Mouse (Mus musculus) kidney, adult 8-10 months (tissue): ENCODE results near the gene Actl7b.
A peak's percentile ranks its signal among the peaks of the same experiment; 100 is the strongest.

Experiments used
- DNase-seq, 2 experiments: peaks; one replicate each; pipeline ENCODE4 v3.0.0; 2022

The Actl7b gene

DNA sequence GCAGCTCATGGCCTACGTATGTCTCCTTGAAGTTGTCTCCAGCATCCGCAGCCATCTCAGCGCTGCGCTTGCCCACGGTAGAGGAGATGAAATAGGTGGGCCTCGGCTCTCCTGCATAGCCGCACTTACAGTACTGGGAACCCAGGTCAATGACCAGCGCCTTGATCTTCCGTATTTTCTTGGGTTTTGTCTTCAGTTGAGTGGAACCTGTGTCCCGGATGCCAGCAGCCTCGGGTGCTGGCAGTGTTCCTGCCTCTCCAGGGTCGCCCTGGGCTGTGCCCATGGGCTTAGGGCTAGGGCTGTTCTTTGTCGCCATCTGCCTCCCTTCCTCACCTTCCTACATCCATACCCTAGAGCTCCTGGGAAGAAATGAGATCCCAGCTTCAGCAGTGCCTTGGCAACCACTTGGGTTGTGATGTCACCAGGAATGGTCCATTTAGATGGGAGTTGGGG, at the start of gene Actl7b:
Gene Actl7b, minus strand, starts transcription at position 403 of the 453 bp plus-strand sequence.
- no peak for DNase-seq

DNA sequence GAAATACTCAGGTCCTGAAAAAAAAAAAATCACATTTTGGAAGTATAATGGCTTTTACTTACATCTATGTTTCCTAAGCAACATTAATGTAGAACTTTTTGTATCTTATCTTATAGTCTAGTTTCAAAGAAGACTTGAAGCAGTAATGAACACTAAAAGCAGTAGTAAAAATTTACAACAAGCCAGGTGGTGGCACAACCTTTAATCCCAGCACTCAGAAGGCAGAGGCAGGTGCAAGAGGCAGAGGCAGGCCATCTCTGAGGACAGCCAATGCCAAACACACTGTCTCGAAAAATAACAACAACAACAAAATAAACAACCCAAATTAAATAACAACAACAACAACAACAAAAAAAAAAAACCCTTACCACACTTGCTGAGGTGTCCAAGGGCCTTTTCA, 29.8 kb upstream of the Actl7b start:
- DNase-seq, result no peak

DNA sequence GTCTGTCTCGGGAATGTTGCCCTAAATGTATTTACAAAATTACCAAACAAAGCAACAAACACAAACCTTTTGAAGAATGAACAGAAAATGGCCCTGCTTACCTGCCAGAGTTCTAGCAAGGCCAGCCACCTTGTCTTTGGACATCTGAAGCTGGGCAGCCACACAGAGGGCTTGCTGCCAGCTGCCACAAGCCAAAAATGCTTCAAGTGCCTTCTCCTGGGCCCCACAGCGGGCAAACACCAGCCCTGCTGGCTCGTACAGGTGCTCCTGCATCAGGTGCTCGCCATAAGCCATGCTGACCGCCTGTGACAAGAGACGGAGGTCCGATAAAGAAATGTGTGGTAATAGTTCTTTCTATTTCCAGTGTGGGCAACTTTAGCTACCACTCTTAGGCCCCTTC, 27.7 kb upstream of the Actl7b start:
- DNase-seq, result peak in 1 of 2 experiments; percentile 10

DNA sequence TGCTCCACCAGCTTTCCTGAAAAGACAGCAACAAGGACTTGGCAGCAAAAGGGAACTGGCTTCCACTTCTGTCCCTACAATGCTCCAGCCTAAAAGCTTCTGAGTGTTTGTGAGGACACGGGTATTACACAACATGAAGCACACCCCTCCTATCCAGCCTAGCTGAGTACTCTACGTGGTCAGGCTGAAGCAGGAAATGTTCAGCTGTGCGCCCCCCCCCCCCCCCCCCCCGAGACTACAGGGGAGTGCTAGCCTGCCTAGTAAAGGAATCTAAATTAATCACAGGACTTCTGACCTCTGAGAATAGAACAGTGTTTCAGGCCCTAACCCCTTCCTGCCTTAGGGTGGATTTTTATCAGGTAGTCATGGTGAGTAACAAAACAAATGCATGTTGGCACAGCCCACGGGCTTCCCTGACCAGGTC, 26.6 kb upstream of the Actl7b start:
- DNase-seq, result peak in 1 of 2 experiments; percentile 7

DNA sequence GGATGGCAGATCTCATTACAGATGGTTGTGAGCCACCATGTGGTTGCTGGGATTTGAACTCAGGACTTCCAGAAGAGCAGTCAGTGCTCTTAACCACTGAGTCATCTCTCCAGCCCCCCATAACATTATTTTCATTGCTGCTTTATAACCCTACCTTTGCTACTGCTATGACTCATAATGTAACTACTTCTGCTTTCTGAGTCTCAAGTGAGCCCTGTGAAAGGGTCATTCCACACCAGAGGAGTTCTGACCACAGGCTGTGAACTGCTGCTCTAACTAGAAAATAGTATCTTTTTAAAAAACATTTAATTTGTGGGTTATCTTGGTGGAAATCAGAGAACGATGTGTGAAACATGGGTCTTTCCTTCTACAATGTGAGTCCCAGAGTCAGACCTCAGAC, 16.4 kb upstream of the Actl7b start:
- no peak for DNase-seq

DNA sequence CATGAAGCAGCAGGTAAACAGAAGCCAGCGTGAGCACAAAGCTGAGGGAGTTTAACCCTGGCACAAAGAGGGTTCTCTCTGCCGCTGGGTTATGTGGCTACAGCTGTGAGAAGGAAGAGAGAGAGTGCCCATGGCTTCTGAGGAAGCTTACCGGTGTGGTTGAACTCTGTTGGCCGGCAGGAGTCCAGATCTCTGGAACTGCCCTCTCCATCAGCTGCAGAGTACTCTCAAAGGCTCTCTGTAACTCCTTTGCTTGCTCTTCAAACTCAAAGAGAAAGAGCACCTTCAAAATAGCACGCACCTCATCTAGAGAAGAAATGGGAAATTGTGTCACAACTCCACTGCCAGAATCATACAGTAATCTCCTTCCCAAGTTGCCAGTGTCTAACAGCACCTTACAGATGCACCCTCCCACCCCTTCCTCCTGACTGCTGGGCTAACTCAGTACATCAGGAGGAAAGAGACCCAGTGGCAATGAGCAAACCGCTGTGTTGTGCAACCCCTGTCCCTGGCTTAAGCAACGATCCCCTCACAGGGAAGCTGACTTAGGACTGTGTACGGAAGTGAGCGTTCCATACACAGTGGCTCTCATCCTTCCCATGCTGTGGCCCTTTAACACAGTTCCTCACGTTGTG, 15.8 kb upstream of the Actl7b start:
- no peak for DNase-seq

DNA sequence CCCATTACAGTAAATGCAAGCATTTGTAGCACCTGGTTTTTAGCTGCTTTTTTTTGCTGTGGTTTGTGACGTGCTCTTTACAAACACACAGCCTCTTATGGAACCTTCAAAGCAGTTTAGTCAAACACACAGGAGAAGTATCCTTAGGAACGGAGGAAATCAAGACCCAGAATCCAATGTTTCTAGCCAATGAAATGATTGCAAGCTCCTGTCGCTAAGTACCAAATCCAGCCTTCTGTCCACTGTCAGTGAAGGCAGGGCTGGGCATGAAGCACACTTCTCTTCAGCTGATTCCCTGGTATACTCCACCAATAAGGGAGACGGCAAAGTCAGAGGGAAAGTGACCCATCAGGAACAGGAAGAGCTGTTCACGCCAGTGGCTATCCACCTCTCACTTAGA, 14.8 kb upstream of the Actl7b start:
- no peak for DNase-seq

DNA sequence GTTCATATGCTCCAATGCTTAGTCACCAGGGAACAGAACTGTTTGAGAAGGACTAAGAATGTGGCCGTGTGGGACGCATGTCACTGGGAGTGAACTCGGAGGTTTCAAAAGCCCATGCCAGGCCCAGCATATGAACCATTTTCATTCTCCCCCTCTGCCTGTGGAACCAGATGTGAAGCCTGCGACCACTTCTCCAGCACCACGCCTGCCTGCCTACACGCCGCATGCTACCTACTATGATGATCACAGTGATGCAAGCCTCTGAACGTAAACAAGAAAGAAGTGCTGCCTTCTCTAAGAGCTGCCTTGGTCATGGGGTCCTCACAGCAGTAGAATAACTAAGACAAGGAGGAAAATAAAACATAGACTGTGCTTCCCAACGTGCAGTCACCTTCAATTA, 6.2 kb upstream of the Actl7b start:
- no peak for DNase-seq

DNA sequence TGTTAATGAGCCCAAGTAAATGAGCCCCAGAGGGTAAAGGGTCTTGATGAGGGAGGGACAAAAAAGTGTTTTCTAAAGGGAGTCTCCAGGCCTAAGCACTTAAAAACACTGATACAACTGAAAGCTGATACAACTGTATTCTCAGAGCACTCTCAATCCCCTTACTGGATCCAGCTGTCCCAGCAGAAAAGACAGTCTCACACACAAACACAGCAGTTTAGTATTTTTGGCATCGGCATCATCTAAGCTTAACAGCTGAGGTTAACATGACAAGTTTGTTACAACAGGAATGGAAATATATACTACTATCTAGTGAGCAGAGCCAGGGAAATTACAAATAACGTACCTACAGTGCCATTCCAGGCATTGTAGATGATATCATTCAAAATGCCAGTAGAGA, 5.1 kb upstream of the Actl7b start:
- no peak for DNase-seq

DNA sequence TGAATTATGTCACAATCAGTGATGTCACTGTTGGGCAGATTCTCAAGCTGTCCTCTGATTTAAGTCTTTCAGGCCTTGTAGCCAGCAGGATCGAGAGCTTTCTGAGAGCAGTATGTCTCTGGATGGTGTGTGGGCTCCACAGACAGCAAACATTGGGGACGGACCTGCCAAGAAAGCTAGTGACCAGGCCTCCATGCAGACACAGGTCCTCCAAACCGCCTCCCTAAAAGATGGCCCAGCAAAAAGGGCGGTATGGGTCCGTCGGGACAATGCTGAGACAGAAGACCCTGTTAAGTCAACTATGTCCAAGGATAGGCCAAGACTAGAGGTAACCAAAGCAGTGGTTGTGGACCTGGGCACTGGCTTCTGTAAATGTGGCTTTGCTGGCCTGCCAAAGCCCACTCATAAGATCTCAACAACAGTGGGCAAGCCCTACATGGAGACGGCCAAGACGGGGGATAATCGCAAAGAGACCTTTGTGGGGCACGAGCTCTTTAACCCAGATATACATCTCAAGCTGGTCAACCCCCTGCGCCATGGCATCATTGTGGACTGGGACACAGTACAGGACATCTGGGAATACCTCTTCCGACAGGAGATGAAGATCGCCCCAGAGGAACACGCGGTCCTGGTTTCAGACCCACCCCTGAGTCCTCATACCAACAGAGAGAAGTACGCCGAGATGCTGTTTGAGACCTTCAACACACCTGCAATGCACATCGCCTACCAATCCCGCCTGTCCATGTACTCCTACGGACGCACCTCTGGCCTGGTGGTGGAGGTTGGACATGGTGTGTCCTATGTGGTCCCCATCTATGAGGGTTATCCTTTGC, 2.3 kb upstream of the Actl7b start, which contains the start of gene Actl7a:
Gene Actl7a, plus strand, starts transcription at position 51 of the 833 bp plus-strand sequence.
- no peak for DNase-seq

DNA sequence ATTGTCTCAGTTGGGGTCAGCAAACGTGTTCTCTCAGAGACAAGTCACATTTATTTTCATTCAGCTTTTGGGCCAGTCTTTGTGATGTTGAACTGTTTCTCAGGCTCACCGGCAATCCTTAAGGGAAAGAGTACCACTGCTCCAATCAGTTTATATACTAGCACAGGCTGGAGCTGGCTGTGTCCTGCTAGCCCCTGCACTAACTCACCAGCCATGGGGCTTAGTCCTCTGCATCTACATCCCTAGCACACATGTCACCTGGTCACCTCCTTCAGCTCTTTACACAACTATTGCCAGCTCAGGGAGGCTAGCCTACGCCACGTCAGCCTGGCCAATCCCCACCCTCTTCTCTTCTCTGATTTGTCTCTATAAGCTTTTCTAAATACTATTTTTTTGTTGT, 1.5 kb upstream of the Actl7b start:
- DNase-seq, result no peak

DNA sequence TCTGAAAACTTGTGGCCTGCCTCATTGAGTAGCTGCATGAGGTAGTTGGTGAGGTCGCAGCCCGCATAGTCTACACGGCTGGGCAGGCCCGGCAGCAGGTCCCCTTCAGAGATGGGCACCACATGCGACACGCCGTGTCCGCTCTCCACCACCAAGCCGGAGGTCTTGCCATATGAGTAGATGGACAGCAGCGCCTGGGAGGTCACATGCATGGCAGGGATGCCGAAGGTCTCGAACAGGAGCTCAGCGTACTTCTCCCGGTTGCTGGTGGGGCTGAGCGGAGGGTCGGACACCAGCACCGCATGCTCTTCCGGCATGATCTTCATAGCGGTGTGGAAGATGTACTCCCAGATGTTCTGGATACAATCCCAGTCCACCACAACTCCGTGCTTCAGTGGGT, 632 bp downstream of the Actl7b start:
- no peak for DNase-seq

DNA sequence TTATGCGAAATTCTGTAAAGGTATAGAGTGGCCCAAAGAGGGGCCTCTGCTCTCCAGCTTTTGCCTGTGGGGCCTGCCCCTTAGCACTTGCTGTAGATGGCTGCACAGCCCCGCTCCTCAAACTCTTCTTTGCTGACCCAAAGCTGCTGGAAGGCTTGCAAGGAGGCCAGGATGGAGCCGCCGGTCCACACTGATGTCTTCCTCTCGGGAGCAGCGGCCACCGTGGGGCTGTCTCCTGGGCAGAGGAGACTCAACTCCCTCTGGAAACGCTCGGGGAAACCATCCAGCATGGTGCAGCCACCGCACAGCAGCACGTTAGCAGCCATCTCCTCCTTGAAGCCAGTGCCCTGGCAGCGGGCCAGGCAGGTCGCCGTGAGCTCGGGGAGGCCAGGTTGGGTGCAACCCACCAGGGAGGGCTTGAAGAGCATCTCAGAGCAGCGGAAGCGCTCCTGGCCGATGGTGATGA, 1.2 kb downstream of the Actl7b start, which contains the start of gene Gm26657:
Gene Gm26657, plus strand, starts transcription at position 51 of the 466 bp plus-strand sequence.
- no peak for DNase-seq

DNA sequence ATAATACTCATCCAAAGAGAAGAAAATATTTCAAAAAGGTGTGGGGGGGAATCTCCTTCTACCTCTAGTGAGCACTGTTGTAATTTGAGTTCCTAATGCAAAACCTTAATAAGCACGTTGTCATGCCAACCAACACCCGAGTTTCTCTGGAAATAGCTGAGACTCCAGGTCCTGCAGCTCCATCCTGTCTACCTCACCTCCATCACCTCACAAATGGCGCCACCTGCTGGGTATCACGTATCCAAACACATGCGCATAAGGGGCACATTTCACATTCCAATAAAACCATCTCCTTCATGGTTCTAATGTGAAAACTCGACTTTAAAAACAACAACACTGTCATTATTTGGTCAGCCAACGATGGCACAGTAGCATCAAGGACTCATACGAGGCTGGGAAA, 15.4 kb downstream of the Actl7b start:
- no peak for DNase-seq

DNA sequence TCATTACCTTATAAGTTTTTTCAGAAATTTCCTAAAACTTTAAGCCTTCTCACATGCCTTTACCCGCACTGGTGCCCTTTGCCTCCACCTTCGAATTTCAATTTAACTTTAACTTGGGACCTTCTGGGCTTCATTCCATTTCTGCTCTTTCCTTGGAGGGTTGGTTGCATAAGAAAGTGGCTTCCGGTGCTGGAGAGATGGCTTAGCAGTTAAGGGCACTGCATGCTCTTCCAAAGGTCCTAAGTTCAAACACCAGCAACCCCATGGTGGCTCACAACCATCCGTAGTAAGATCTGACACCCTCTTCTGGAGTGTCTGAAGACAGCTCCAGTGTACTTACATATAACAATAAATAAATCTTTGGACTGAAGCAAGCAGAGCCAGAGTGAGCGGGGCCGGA, 18.0 kb downstream of the Actl7b start:
- peak; percentile 66 to 77 for DNase-seq

DNA sequence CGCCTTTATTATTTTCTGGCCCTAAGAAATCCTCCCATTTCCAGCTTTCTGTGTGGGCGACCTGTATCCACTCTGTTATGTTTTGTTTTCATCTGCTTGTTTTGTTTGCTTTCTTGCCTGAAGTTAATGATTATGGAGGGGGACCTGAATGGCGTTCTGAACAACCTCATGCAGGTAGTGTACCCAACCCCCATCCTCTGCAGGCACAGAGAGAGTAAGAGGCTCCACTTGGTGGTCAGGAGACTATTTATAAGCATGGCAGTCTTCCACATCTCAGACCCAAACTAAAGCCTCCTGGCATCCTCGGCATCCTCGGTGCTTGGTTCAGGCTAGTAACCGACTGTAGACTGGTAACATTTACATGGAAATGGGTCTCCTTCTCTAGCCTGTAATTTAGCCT, 18.9 kb downstream of the Actl7b start:
- DNase-seq, result peak in 1 of 2 experiments; percentile 66

DNA sequence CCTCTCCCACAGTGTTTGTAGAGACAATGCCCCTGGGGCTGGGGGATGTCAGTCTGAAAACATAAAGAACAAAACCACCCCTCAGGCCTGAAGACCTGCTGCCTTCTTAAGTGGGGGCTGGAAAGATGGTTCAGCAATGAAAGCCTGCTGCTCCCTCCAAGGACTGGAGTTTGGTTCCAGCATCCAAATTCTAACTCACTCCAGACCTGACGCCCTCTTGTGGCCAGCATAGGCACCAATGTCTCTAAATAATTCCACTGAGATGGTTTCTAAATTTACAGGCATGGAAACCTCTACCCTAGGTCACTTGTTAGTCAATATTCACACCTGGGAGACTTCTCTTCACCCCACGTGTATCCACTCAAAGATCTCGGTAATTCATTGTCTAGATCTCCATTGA, 19.8 kb downstream of the Actl7b start:
- DNase-seq, result no peak

DNA sequence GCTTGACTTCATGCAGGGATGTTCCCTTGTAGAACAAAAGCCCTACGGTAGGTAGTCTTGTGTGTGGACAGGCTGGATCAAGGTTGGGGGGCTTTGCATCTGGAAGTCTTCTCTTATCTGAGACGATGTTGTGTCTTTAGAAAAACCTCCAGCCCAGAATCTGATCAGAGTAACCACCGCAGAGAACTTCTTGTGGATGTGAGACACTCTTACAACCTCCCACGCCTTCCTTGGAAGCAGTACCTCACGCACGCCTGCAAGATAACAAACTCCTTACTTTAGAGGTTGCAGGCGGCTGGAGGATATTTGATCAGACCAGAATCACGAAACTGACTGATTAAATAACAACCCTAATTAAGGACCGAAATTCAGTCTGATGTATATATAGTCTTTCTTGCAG, 20.8 kb downstream of the Actl7b start:
- no peak for DNase-seq

DNA sequence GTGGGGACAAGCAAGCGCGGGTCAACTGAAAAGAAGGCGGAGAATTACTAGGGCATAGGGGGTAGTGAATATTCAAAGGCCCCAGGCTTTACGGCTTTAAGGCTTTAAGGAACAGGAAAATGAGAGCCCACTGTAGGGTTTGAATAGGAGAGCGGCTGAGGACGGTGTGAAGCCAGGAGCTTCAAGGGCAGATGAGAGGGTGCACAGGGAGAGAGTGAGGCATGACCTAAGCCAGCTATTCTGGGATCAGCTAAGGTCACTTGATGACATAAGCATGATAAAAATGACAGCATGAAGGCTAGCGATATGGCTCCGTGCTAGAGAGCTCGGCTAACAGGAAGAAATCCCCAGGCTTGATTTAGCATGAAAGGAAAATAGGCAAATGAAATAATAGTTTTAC, 21.8 kb downstream of the Actl7b start:
- no peak for DNase-seq

DNA sequence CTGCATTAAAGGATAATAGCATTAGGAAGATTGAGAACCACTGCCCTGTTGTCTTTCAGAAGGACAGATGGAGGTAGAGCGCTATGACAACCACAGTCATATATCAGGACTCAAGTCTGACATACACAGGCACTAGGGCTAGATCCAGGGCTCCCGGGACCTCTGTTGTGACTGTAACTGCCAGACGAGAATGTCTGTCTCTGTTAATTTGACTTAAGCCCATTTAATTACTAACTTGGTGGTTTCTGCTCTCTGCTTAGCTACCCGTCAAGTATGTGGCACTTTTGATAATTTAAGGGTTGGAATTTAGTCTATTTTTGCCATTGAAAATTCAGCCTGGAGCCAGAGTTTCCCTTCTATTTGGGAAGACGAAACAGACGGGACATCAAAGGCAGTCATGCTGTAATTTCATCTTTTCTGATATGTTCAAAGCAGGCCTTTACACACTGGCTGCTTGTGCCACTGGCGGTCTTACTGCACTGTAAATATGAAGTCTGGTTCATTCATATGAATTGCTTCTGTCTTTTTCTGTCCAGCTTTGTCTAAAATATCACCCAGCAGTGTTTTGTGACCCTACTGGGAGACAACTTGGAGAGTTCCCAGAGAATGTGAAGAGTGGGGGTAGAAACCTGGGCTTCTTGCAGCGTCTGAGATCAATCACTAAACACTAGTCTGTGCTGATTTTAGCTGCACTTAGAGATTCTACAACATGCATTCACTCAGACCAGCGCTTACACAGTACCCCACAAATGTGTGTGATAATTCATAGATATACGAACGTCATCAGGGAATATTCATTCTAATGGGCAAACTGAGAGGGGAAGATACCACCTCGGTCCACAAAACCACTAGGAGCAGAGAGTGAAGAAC, 22.4 kb downstream of the Actl7b start:
- DNase-seq, result peak in 1 of 2 experiments; percentile 56

DNA sequence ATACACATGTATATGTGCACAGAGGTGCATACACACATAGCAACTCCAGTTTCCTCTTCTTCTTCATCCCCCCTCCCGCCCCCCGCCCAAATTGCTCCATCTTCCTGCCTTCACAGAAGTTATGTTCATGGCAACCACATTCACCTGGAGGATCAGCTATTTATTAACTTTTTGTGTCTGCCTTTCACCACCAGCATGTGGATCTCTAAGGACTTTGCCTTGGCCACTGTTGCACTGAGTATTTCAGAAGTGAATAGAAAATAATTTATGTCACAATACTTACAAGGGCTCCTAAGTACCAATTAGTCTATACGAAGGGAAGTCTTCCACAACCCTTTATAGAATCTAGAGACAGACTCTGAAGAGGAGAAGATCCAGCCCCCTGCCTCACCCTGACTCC, 23.3 kb downstream of the Actl7b start:
- peak in 1 of 2 experiments; percentile 43 for DNase-seq

DNA sequence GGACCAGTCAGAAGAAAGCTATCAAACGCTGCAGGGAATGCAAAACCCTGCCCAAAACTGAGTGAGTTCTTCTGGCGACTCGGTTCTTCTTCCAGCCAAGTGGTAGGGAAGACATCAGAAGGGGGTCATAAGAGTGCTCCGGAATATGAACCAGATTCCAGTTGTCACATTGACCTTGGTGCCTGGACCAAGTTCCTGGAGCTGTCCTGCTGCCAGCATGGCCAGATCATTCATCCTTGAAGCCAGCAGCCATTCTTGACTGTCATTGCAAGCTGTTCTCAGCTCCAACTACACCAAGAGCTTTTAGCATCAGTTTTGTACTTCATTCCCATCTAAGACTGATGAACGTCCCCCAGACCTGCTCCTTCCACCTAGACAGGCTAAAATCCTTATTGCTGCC, 24.4 kb downstream of the Actl7b start:
- peak; percentile 45 to 62 for DNase-seq

DNA sequence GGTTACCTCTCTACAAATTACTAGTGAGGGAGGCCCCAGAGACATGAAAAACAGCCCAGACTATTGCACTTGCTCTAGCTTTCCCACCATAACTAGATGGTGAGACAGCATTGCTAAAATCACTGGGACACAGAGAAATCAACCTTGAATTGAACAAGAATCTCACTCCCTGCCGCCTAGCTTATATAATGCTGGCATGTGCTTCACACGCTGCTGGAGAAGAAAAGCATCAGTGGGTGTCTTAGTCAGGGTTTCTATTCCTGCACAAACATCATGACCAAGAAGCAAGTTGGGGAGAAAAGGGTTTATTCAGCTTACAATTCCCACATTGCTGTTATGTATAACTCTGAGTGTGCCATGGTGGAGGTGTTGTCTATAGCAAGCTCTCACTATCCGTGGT, 28.1 kb downstream of the Actl7b start:
- DNase-seq, result no peak
